Comparison of ENCODE assay signal across 10 mouse cellular contexts in the genomic region with DNA sequence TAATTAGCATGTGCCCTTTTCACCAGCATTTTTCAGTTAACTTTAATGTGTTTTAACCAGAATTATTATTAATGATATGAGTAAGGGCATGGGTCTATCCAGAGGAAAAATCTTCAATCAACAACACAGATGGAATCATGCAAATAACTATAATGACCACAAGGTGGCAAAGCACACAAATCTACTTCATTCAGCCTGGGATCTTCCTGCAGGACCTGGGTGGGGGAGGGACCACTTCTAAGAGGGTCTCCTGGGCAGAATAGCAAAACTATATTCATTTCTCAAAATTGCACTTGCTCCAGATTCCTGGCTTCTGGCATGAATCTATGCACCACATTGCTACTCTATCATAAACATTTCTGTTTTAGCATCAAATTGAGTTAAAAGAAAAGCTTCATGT.
DNase-seq lines count a peak whose midpoint lies in the region; ATAC-seq lines count a peak whose summit lies in the region.
"Had no signal": no experiment of that assay in that cellular context is flagged by ENCODE, and none has a peak within 500 bp of the region (broad histone marks: within the 10 kb centered on the region; RNA-seq: fewer than 3 reads in every experiment).

No protein-coding gene starts in this region.

- H3K27ac ChIP-seq in embryonic facial prominence, embryonic 11.5 days (replicated peaks; ENCODE audit: low read depth, low read length), result no peak overlapping the region
- H3K27ac ChIP-seq in embryonic facial prominence, embryonic 10.5 days (replicated peaks), result no peak overlapping the region
- H3K27ac ChIP-seq: limb, embryonic 12.5 days had no signal

- no peak overlapping the region for H3K4me2 ChIP-seq in embryonic facial prominence, embryonic 11.5 days (ENCODE audit: low read depth, low read length)
- H3K4me2 ChIP-seq: limb, embryonic 12.5 days had no signal

- H3K36me3 ChIP-seq in embryonic facial prominence, embryonic 11.5 days (replicated peaks; ENCODE audit: control insufficient read depth, insufficient read depth, low read depth, low read length), result no peaks in the 10 kb centered on the region
- H3K36me3 ChIP-seq in embryonic facial prominence, embryonic 10.5 days (replicated peaks), result no peaks in the 10 kb centered on the region
- H3K36me3 ChIP-seq: limb, embryonic 12.5 days had no signal

- H3K27me3 ChIP-seq in embryonic facial prominence, embryonic 11.5 days (ENCODE audit: control insufficient read depth, insufficient read depth, low read length), result no peaks in the 10 kb centered on the region
- no peaks in the 10 kb centered on the region for H3K27me3 ChIP-seq in embryonic facial prominence, embryonic 10.5 days (replicated peaks; ENCODE audit: low read depth, poor library complexity, severe bottlenecking)
- H3K27me3 ChIP-seq: limb, embryonic 12.5 days had no signal

- peak; percentile 57 for DNase-seq in embryonic facial prominence, embryonic 11.5 days (ENCODE audit: low spot score)
- DNase-seq in embryonic facial prominence, embryonic 10.5 days (ENCODE audit: low spot score), result no peak
- DNase-seq in left cerebral cortex, postnatal 10 days (ENCODE audit: extremely low spot score in 1 of 2, low spot score in 2 of 2), result peak; percentile 16 to 25
- DNase-seq in left cerebral cortex, adult 8-10 months (ENCODE audit: low spot score in 2 of 2), result no peak
- peak; percentile 33 for DNase-seq in brain, adult 2 months (ENCODE audit: low read depth, low spot score)
- DNase-seq in lung, postnatal 36 days, result peak; percentile 2
- no peak for DNase-seq in urinary bladder, postnatal 36 days (ENCODE audit: low spot score in 2 of 2)
- DNase-seq: gastrocnemius, postnatal 25 days had no signal

- intact Hi-C loops in left cerebral cortex, postnatal 10 days (cut with DNase I), result loop anchor here (2.0 to 10.0 kb wide), 3 partner anchors 386 to 870 kb away; no protein-coding TSS in a partner anchor

- no peaks in the 10 kb centered on the region for H3K4me1 ChIP-seq in embryonic facial prominence, embryonic 11.5 days (ENCODE audit: control insufficient read depth, insufficient read depth, low read length)
- no peaks in the 10 kb centered on the region for H3K4me1 ChIP-seq in embryonic facial prominence, embryonic 10.5 days
- H3K4me1 ChIP-seq: limb, embryonic 12.5 days had no signal

- H3K9ac ChIP-seq in embryonic facial prominence, embryonic 11.5 days (replicated peaks; ENCODE audit: low read length), result no peak overlapping the region
- H3K9ac ChIP-seq: limb, embryonic 12.5 days had no signal

- no peak overlapping the region for H3K4me3 ChIP-seq in embryonic facial prominence, embryonic 11.5 days (ENCODE audit: low read depth, low read length)
- no peak overlapping the region for H3K4me3 ChIP-seq in embryonic facial prominence, embryonic 10.5 days
- H3K4me3 ChIP-seq: limb, embryonic 12.5 days had no signal

- ATAC-seq in embryonic facial prominence, embryonic 11.5 days (replicated peaks; ENCODE audit: insufficient number of reproducible peaks, low FRiP score, low TSS enrichment, low read depth), result no peak
- ATAC-seq in inflammation-experienced regulatory T-cells, adult 6 months, result no peak

- H3K9me3 ChIP-seq in embryonic facial prominence, embryonic 11.5 days (replicated peaks; ENCODE audit: control insufficient read depth, low read length), result no peaks in the 10 kb centered on the region
- no peaks in the 10 kb centered on the region for H3K9me3 ChIP-seq in embryonic facial prominence, embryonic 10.5 days
- H3K9me3 ChIP-seq: limb, embryonic 12.5 days had no signal

Comparison
In these comparisons a context has a peak if more than half of its experiments do, and no peak if none do; other contexts are left out.
1. DNase-seq: peak in embryonic facial prominence, embryonic 11.5 days (single experiment), left cerebral cortex, postnatal 10 days (2 of 2), brain, adult 2 months (single experiment) and lung, postnatal 36 days (single experiment); none in embryonic facial prominence, embryonic 10.5 days (single experiment), left cerebral cortex, adult 8-10 months (0 of 2) and urinary bladder, postnatal 36 days (0 of 2).